ENCODE assay signal across 1 mouse cellular context in genomic region chr3:96175251-96175650, GRCm38 (mm10).
TF ChIP-seq lines count a peak whose summit lies in the region.

No protein-coding gene starts in this region.

TF ChIP-seq in MEL, 35 proteins besides CTCF, POLR2A, EP300 and RAD21:
- TF ChIP-seq MYB (IDR thresholded peaks at IDR 0.05; ENCODE audit: low read depth, low read length) (no peak), MAX (IDR thresholded peaks at IDR 0.05; ENCODE audit: low read length) (no peak), POLR2AphosphoS2 (IDR thresholded peaks at IDR 0.05; ENCODE audit: low read length) (0 out of 2 replicates have a peak, but pooled peaks have one; percentile 1), ZNF384 (IDR thresholded peaks at IDR 0.05; ENCODE audit: low read depth, low read length) (0 out of 2 replicates have a peak, but pooled peaks have one; percentile 3), MEF2A (IDR thresholded peaks at IDR 0.05; ENCODE audit: extremely low read depth, insufficient replicate concordance, low read depth, low read length, poor library complexity, severe bottlenecking) (no peak), CHD1 (IDR thresholded peaks at IDR 0.05; ENCODE audit: low read depth, low read length) (peak; percentile 60; the same call in 1 of the 2 replicates)
